Mouse (Mus musculus) liver, embryonic 11.5 days (tissue): ENCODE results near the gene Fkbp15. TPM values are rescaled to one million over a fixed set of nuclear protein-coding genes. Genes with fewer than 3 reads are reported as not detected.

Experiments used
- ATAC-seq: fragments of 200-750 bp; cut with Nextera tagmentation; replicated peaks from 2 replicates; pipeline ENCODE4 v1.8.0; 2017; ENCODE audit warnings: moderate number of reproducible peaks, mild to moderate bottlenecking, moderate TSS enrichment, moderate library complexity; ENCODE audit not compliant: low FRiP score
- DNase-seq: peaks from one replicate; pipeline ENCODE4 v3.0.0-alpha.2; 2017; ENCODE audit warnings: low spot score
- H3K27ac ChIP-seq: fragments of 300-500 bp; sonication (generic); 2 replicates; pipeline ENCODE4 v1.5.1; 2014; ENCODE audit warnings: mild to moderate bottlenecking, low read depth, low read length, control low read depth
- H3K27me3 ChIP-seq: fragments of 300-500 bp; sonication (generic); replicated peaks from 2 replicates; pipeline ENCODE4 v1.6.1; 2014; ENCODE audit warnings: low read length, mixed read lengths; ENCODE audit not compliant: control insufficient read depth, insufficient read depth
- H3K36me3 ChIP-seq: fragments of 300-500 bp; sonication (generic); 2 replicates; pipeline ENCODE4 v1.6.1; 2014; ENCODE audit warnings: mild to moderate bottlenecking, low read length, moderate library complexity, mixed read lengths; ENCODE audit not compliant: control insufficient read depth, insufficient read depth
- H3K4me1 ChIP-seq: fragments of 300-500 bp; sonication (generic); replicated peaks from 2 replicates; pipeline ENCODE4 v1.6.1; 2014; ENCODE audit warnings: low read length, mixed read lengths; ENCODE audit not compliant: control insufficient read depth, insufficient read depth
- H3K4me2 ChIP-seq: fragments of 300-500 bp; sonication (generic); 2 replicates; pipeline ENCODE4 v1.6.1; 2014; ENCODE audit warnings: mild to moderate bottlenecking, control low read depth, moderate library complexity
- H3K4me3 ChIP-seq: fragments of 300-500 bp; sonication (generic); 2 replicates; pipeline ENCODE4 v1.5.1; 2014; ENCODE audit warnings: low read depth, low read length, control low read depth
- H3K9ac ChIP-seq: fragments of 300-500 bp; sonication (generic); 2 replicates; pipeline ENCODE4 v1.6.1; 2014; ENCODE audit warnings: low read depth, low read length, control low read depth
- H3K9me3 ChIP-seq: fragments of 300-500 bp; sonication (generic); 2 replicates; pipeline ENCODE4 v1.6.1; 2016; ENCODE audit warnings: low read length, inconsistent platforms, mixed read lengths; ENCODE audit not compliant: control insufficient read depth
- WGBS: fragments of 180-500 bp; shearing (Covaris S2); extraction: QIAGEN DNeasy Blood & Tissue Kit; methylation state at CpG from one replicate; pipeline ENCODE4 v1.1.7; 2014; 5-methylcytosine and 5-hydroxymethylcytosine counted together
- polyA plus RNA-seq: library from polyadenylated mRNA; unstranded; fragments of >200 nt; fragmentation: Nextera tagmentation; extraction: Ambion mirVana; gene quantifications from 2 replicates; pipeline ENCODE4 v1.2.1, GENCODE M21; 2014

Gene Fkbp15
- polyA plus RNA-seq, 1 experiment from 2014 or later, result 29.9 TPM

DNA sequence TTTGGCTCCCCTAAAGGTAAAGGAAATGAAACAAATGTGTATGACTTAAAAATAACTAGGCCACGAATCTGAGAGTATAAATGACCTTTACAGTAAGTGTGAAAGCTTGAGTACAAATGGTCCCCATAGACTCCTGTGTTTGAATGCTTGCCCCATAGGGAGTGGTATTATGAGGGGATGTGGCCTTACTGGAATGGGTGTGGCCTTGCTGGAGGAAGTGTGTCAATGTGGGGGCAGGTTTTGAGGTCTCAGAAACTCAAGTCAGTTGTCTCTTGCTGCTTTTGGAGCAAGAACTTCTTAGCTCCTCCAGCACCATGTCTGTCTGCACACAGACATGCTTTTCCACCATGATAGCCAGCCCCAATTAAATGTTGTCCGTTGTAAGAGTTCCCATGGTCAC is 43.9 kb downstream of the Fkbp15 start:
- H3K27me3 ChIP-seq, result no peaks in the 10 kb centered on the region
- ATAC-seq, result no peak
- no peak for DNase-seq
- H3K4me3 ChIP-seq, result no peak overlapping the region
- no peak overlapping the region for H3K27ac ChIP-seq
- no peak overlapping the region for H3K9ac ChIP-seq
- H3K36me3 ChIP-seq, result peaks cover 23% of the 10 kb centered on the region
- 84% methylated on average over 2 of the region's 2 CpGs for WGBS
- H3K9me3 ChIP-seq, result no peaks in the 10 kb centered on the region
- no peak overlapping the region for H3K4me2 ChIP-seq
- no peaks in the 10 kb centered on the region for H3K4me1 ChIP-seq

GRCm38 (mm10) chr4:62314516-62314915 is 45.8 kb downstream of the Fkbp15 start:
- H3K4me1 ChIP-seq, result no peaks in the 10 kb centered on the region
- ATAC-seq (no peak), DNase-seq (no peak)
- no peaks in the 10 kb centered on the region for H3K27me3 ChIP-seq
- no peak overlapping the region for H3K4me2 ChIP-seq
- no peaks in the 10 kb centered on the region for H3K9me3 ChIP-seq
- 88% methylated on average over 3 of the region's 3 CpGs for WGBS
- peaks cover 22% of the 10 kb centered on the region; the same call in 1 of the 2 replicates for H3K36me3 ChIP-seq
- no peak overlapping the region for H3K4me3 ChIP-seq
- H3K9ac ChIP-seq, result no peak overlapping the region
- H3K27ac ChIP-seq, result no peak overlapping the region

DNA sequence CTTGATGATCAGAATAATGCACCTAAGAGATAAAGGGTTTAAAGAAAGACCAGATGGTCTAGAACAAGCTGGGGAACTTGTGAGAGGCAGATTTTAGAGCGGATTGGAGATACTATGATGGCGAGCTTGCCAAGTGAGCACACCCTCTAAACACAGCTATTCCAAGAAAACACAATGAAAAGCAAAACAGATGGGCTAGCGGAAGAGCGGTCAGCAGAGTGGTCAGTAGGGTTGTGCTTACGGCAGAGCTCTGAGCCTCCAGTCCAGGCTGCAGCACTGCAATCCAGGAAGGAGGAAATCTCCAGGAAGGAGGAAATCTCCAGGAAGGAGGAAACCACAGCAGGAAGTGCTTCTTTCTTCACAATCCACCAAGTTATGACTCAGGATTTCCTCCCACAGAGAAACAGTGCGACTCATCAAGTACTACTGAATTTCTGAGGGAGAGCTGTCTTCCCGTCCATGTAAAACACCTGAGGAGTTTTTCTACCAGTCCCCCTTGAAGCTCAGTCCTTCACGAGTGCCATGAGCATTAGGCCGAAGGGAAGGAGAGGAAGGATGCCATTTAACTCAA is 46.6 kb downstream of the Fkbp15 start:
- H3K27me3 ChIP-seq, result no peaks in the 10 kb centered on the region
- no peak for ATAC-seq
- H3K9me3 ChIP-seq, result no peaks in the 10 kb centered on the region
- DNase-seq, result no peak
- H3K4me1 ChIP-seq, result no peaks in the 10 kb centered on the region
- H3K36me3 ChIP-seq, result peaks cover 19% of the 10 kb centered on the region; the same call in 1 of the 2 replicates
- no peak overlapping the region for H3K9ac ChIP-seq
- H3K4me3 ChIP-seq, result no peak overlapping the region
- no peak overlapping the region for H3K4me2 ChIP-seq
- no peak overlapping the region for H3K27ac ChIP-seq
- 80% methylated on average over 9 of the region's 9 CpGs for WGBS

- DNase-seq (no peak), ATAC-seq (no peak)
- H3K27me3 ChIP-seq, result no peaks in the 10 kb centered on the region
- H3K4me3 ChIP-seq, result no peak overlapping the region
- peaks cover 19% of the 10 kb centered on the region; the same call in 1 of the 2 replicates for H3K36me3 ChIP-seq
- no peaks in the 10 kb centered on the region for H3K9me3 ChIP-seq
- no peak overlapping the region for H3K9ac ChIP-seq
- H3K4me1 ChIP-seq, result no peaks in the 10 kb centered on the region
- H3K4me2 ChIP-seq, result no peak overlapping the region
- WGBS, result 91% methylated on average over 2 of the region's 2 CpGs
- H3K27ac ChIP-seq, result no peak overlapping the region
Observed at GRCm38 (mm10) chr4:62312821-62313220, 47.5 kb downstream of the Fkbp15 start.

DNA sequence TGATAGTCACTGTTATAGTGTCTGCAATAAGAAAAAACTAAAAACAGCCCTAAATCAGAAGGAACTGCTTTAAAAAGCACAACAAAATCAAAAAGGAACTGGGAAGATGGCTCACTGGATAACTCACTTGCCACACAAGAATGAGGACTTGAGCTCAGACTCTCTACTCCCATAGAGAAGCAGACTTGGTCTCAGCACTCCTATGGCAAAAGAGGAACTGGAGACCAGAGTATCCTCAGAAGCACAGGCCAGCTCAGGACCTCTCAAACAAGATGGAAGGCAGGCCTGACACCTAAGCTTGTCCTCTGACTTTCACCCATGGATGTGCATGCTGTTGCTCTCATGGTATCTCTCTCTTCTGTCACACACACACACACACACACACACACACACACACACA is 51.9 kb downstream of the Fkbp15 start:
- no peak overlapping the region for H3K9ac ChIP-seq
- DNase-seq (no peak), ATAC-seq (no peak)
- H3K9me3 ChIP-seq, result no peaks in the 10 kb centered on the region
- no peak overlapping the region for H3K27ac ChIP-seq
- H3K4me2 ChIP-seq, result no peak overlapping the region
- H3K4me1 ChIP-seq, result no peaks in the 10 kb centered on the region
- H3K36me3 ChIP-seq, result peaks cover 35% of the 10 kb centered on the region
- H3K4me3 ChIP-seq, result no peak overlapping the region
- no peaks in the 10 kb centered on the region for H3K27me3 ChIP-seq

DNA sequence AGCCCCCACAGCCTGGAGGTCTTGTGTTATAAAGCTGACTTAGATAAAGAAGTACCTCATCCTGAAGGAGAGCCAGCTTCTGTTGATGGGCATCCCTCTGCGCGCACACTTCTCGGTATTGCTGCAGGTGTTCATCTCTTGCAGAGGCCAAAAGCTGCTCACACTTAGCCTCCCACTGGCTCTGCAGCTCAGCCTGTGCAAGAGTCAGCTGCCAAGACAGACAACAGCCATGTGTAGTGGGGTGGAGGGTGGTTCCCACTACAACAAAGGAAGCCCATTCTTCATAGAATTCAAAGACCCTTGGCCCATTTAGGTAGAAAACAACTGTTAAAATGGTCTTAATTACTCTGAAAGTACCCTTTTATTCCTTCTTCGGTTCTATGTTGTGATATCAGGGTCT is 53.5 kb downstream of the Fkbp15 start:
- DNase-seq (no peak), ATAC-seq (no peak)
- Histone ChIP-seq H3K4me3 (no peak overlapping the region), H3K9ac (no peak overlapping the region), H3K4me2 (no peak overlapping the region), H3K27me3 (no peaks in the 10 kb centered on the region), H3K4me1 (no peaks in the 10 kb centered on the region), H3K9me3 (no peaks in the 10 kb centered on the region), H3K27ac (no peak overlapping the region), H3K36me3 (peaks cover 30% of the 10 kb centered on the region)
- WGBS, result 92% methylated on average over 4 of the region's 4 CpGs

- H3K9me3 ChIP-seq, result no peaks in the 10 kb centered on the region
- no peak overlapping the region for H3K4me3 ChIP-seq
- H3K4me2 ChIP-seq, result no peak overlapping the region
- peaks cover 28% of the 10 kb centered on the region for H3K36me3 ChIP-seq
- DNase-seq (no peak), ATAC-seq (no peak)
- H3K9ac ChIP-seq, result no peak overlapping the region
- no peaks in the 10 kb centered on the region for H3K4me1 ChIP-seq
- no peak overlapping the region for H3K27ac ChIP-seq
- no peaks in the 10 kb centered on the region for H3K27me3 ChIP-seq
- WGBS, result 89% methylated on average over 1 of the region's 1 CpGs
Observed at GRCm38 (mm10) chr4:62306301-62306700, 54.0 kb downstream of the Fkbp15 start.

GRCm38 (mm10) chr4:62303288-62303687 is 57.1 kb downstream of the Fkbp15 start:
- 74% methylated on average over 1 of the region's 1 CpGs for WGBS
- peaks cover 35% of the 10 kb centered on the region for H3K36me3 ChIP-seq
- no peaks in the 10 kb centered on the region for H3K9me3 ChIP-seq
- H3K27me3 ChIP-seq, result no peaks in the 10 kb centered on the region
- no peak overlapping the region for H3K4me3 ChIP-seq
- no peak; the same call in 1 of the 2 replicates for ATAC-seq
- DNase-seq, result no peak
- no peak overlapping the region for H3K27ac ChIP-seq
- H3K9ac ChIP-seq, result no peak overlapping the region
- H3K4me2 ChIP-seq, result no peak overlapping the region
- no peaks in the 10 kb centered on the region for H3K4me1 ChIP-seq

GRCm38 (mm10) chr4:62302795-62303194 is 57.6 kb downstream of the Fkbp15 start:
- H3K27me3 ChIP-seq, result no peaks in the 10 kb centered on the region
- no peak overlapping the region for H3K9ac ChIP-seq
- no peak overlapping the region for H3K4me3 ChIP-seq
- H3K27ac ChIP-seq, result no peak overlapping the region
- H3K4me2 ChIP-seq, result no peak overlapping the region
- 62% methylated on average over 2 of the region's 2 CpGs for whole genome bisulfite sequencing
- ATAC-seq (no peak), DNase-seq (no peak)
- no peaks in the 10 kb centered on the region for H3K4me1 ChIP-seq
- no peaks in the 10 kb centered on the region for H3K9me3 ChIP-seq
- peaks cover 35% of the 10 kb centered on the region for H3K36me3 ChIP-seq
